Mouse (Mus musculus): ENCODE data around the gene Tmem274. TPM values are rescaled to one million over a fixed set of nuclear protein-coding genes. Genes with fewer than 3 reads are reported as not detected.

The Tmem274 gene
- polyA plus RNA-seq, 1 experiment, result not detected

- H3K27ac ChIP-seq (ENCODE audit: insufficient read depth, low read length), result no peak overlapping the region
- TF ChIP-seq POLR2A (IDR thresholded peaks at IDR 0.05; ENCODE audit: extremely low read depth, insufficient read depth, low read length) (no peak), CTCF (IDR thresholded peaks at IDR 0.05; ENCODE audit: extremely low read depth, insufficient read depth, low read length) (no peak)
- H3K4me1 ChIP-seq (ENCODE audit: control insufficient read depth, insufficient read depth, low read length), result no peaks in the 10 kb centered on the region
- H3K4me3 ChIP-seq (ENCODE audit: insufficient read depth, low read length), result no peak overlapping the region
Observed at GRCm38 (mm10) chr4:149463435-149463950, 13.7 kb upstream of the Tmem274 start.

- TF ChIP-seq CTCF (IDR thresholded peaks at IDR 0.05; ENCODE audit: extremely low read depth, insufficient read depth, low read length) (no peak), POLR2A (IDR thresholded peaks at IDR 0.05; ENCODE audit: extremely low read depth, insufficient read depth, low read length) (no peak)
- no peak overlapping the region for H3K4me3 ChIP-seq (ENCODE audit: insufficient read depth, low read length)
- no peak overlapping the region for H3K27ac ChIP-seq (ENCODE audit: insufficient read depth, low read length)
- H3K4me1 ChIP-seq (ENCODE audit: control insufficient read depth, insufficient read depth, low read length), result no peaks in the 10 kb centered on the region
Observed at GRCm38 (mm10) chr4:149469557-149469956, 7.6 kb upstream of the Tmem274 start.

GRCm38 (mm10) chr4:149475096-149475495 lies 2.1 kb upstream of the Tmem274 start:
- no peak overlapping the region for H3K4me3 ChIP-seq (ENCODE audit: insufficient read depth, low read length)
- no peaks in the 10 kb centered on the region for H3K4me1 ChIP-seq (ENCODE audit: control insufficient read depth, insufficient read depth, low read length)
- TF ChIP-seq CTCF (IDR thresholded peaks at IDR 0.05; ENCODE audit: extremely low read depth, insufficient read depth, low read length) (no peak), POLR2A (IDR thresholded peaks at IDR 0.05; ENCODE audit: extremely low read depth, insufficient read depth, low read length) (no peak)
- H3K27ac ChIP-seq (ENCODE audit: insufficient read depth, low read length), result no peak overlapping the region

- peak overlapping the region; percentile 4; the same call in 1 of the 2 replicates for H3K27ac ChIP-seq (ENCODE audit: insufficient read depth, low read length)
- H3K4me1 ChIP-seq (ENCODE audit: control insufficient read depth, insufficient read depth, low read length), result peaks cover 3% of the 10 kb centered on the region; the same call in 1 of the 2 replicates
- no peak for TF ChIP-seq POLR2A (IDR thresholded peaks at IDR 0.05; ENCODE audit: extremely low read depth, insufficient read depth, low read length)
- no peak for TF ChIP-seq CTCF (IDR thresholded peaks at IDR 0.05; ENCODE audit: extremely low read depth, insufficient read depth, low read length)
- peak overlapping the region; percentile 74 for H3K4me3 ChIP-seq (ENCODE audit: insufficient read depth, low read length)
Observed at GRCm38 (mm10) chr4:149484566-149484965, 7.4 kb downstream of the Tmem274 start.

- H3K27ac ChIP-seq (ENCODE audit: insufficient read depth, low read length), result peak within 1 kb of the TSS; percentile 4; the same call in 1 of the 2 replicates
- no peak for TF ChIP-seq CTCF (IDR thresholded peaks at IDR 0.05; ENCODE audit: extremely low read depth, insufficient read depth, low read length)
- peak; percentile 38; the same call in 1 of the 2 replicates for TF ChIP-seq POLR2A (IDR thresholded peaks at IDR 0.05; ENCODE audit: extremely low read depth, insufficient read depth, low read length)
- H3K4me1 ChIP-seq (ENCODE audit: control insufficient read depth, insufficient read depth, low read length), result peaks cover 3% of the 10 kb centered on the region; the same call in 1 of the 2 replicates
Observed at GRCm38 (mm10) chr4:149485053-149485824, 8.1 kb downstream of the Tmem274 start, which contains the start of the genes Nmnat1 and Lzic. Gene Nmnat1, minus strand, starts transcription at chr4:149485202. Gene Lzic, plus strand, starts transcription at chr4:149485229.

GRCm38 (mm10) chr4:149485825-149486206 lies 8.6 kb downstream of the Tmem274 start:
- Histone ChIP-seq H3K4me1 (ENCODE audit: control insufficient read depth, insufficient read depth, low read length) (peaks cover 3% of the 10 kb centered on the region; the same call in 1 of the 2 replicates), H3K27ac (ENCODE audit: insufficient read depth, low read length) (no peak overlapping the region), H3K4me3 (ENCODE audit: insufficient read depth, low read length) (peak overlapping the region; percentile 74)
- TF ChIP-seq CTCF (IDR thresholded peaks at IDR 0.05; ENCODE audit: extremely low read depth, insufficient read depth, low read length) (0 out of 2 replicates have a peak, but pooled peaks have one; percentile 22), POLR2A (IDR thresholded peaks at IDR 0.05; ENCODE audit: extremely low read depth, insufficient read depth, low read length) (no peak)

More at GRCm38 (mm10) chr4:149485053-149485824, 8.1 kb downstream of the Tmem274 start, which contains the start of the genes Nmnat1 and Lzic:
- peak within 1 kb of the TSS; percentile 74 for H3K4me3 ChIP-seq (ENCODE audit: insufficient read depth, low read length)

GRCm38 (mm10) chr4:149487729-149488128 lies 10.6 kb downstream of the Tmem274 start:
- Histone ChIP-seq H3K4me3 (ENCODE audit: insufficient read depth, low read length) (no peak overlapping the region), H3K4me1 (ENCODE audit: control insufficient read depth, insufficient read depth, low read length) (peaks cover 3% of the 10 kb centered on the region; the same call in 1 of the 2 replicates), H3K27ac (ENCODE audit: insufficient read depth, low read length) (no peak overlapping the region)
- TF ChIP-seq CTCF (IDR thresholded peaks at IDR 0.05; ENCODE audit: extremely low read depth, insufficient read depth, low read length) (no peak), POLR2A (IDR thresholded peaks at IDR 0.05; ENCODE audit: extremely low read depth, insufficient read depth, low read length) (no peak)

- Histone ChIP-seq H3K4me1 (ENCODE audit: control insufficient read depth, insufficient read depth, low read length) (peaks cover under 1% of the 10 kb centered on the region; the same call in 1 of the 2 replicates), H3K27ac (ENCODE audit: insufficient read depth, low read length) (no peak overlapping the region), H3K4me3 (ENCODE audit: insufficient read depth, low read length) (no peak overlapping the region)
- TF ChIP-seq POLR2A (IDR thresholded peaks at IDR 0.05; ENCODE audit: extremely low read depth, insufficient read depth, low read length) (no peak), CTCF (IDR thresholded peaks at IDR 0.05; ENCODE audit: extremely low read depth, insufficient read depth, low read length) (no peak)
Observed at GRCm38 (mm10) chr4:149489415-149490240, 12.4 kb downstream of the Tmem274 start.

GRCm38 (mm10) chr4:149491151-149491550 lies 14.0 kb downstream of the Tmem274 start:
- Histone ChIP-seq H3K27ac (ENCODE audit: insufficient read depth, low read length) (no peak overlapping the region), H3K4me1 (ENCODE audit: control insufficient read depth, insufficient read depth, low read length) (no peaks in the 10 kb centered on the region), H3K4me3 (ENCODE audit: insufficient read depth, low read length) (no peak overlapping the region)
- no peak for TF ChIP-seq POLR2A (IDR thresholded peaks at IDR 0.05; ENCODE audit: extremely low read depth, insufficient read depth, low read length)
- no peak for TF ChIP-seq CTCF (IDR thresholded peaks at IDR 0.05; ENCODE audit: extremely low read depth, insufficient read depth, low read length)

Data from cortical plate, adult 2 months (tissue).